Mouse (Mus musculus) kidney, embryonic 16.5 days (tissue): ENCODE results near the gene Tmem81. TPM values are rescaled to one million over a fixed set of nuclear protein-coding genes. Genes with fewer than 3 reads are reported as not detected.
A peak's percentile ranks its signal among the peaks of the same experiment; 100 is the strongest.
"Not testable (repeated sequence)": the region's sequence is repeated elsewhere in the genome, so short reads cannot be mapped to it uniquely, and the experiment has no call there.

Source experiments
- ATAC-seq: fragments of 200-750 bp; cut with Nextera tagmentation; 2 replicates; pipeline ENCODE4 v1.8.0; 2017; ENCODE audit warnings: moderate TSS enrichment; ENCODE audit not compliant: low FRiP score, low TSS enrichment
- H3K27ac ChIP-seq: fragments of 300-500 bp; sonication (generic); 2 replicates; pipeline ENCODE4 v1.5.1; 2014; ENCODE audit warnings: low read length
- H3K27me3 ChIP-seq: fragments of 300-500 bp; sonication (generic); 2 replicates; pipeline ENCODE4 v1.6.1; 2014; ENCODE audit warnings: low read length, control low read depth, mixed read lengths; ENCODE audit not compliant: insufficient read depth
- H3K36me3 ChIP-seq: fragments of 300-500 bp; sonication (generic); 2 replicates; pipeline ENCODE4 v1.6.1; 2014; ENCODE audit warnings: low read length, control low read depth, mixed read lengths; ENCODE audit not compliant: insufficient read depth
- H3K4me1 ChIP-seq: fragments of 300-500 bp; sonication (generic); 2 replicates; pipeline ENCODE4 v1.6.1; 2014; ENCODE audit warnings: low read length, control low read depth, mixed read lengths; ENCODE audit not compliant: insufficient read depth
- H3K4me2 ChIP-seq: fragments of 300-500 bp; sonication (generic); replicated peaks from 2 replicates; pipeline ENCODE4 v1.6.1; 2014; ENCODE audit warnings: low read depth, low read length
- H3K4me3 ChIP-seq: fragments of 300-500 bp; sonication (generic); 2 replicates; pipeline ENCODE4 v1.5.1; 2014; ENCODE audit warnings: mild to moderate bottlenecking, low read length
- H3K9ac ChIP-seq: fragments of 300-500 bp; sonication (generic); replicated peaks from 2 replicates; pipeline ENCODE4 v1.6.1; 2014; ENCODE audit warnings: low read length
- H3K9me3 ChIP-seq: fragments of 300-500 bp; sonication (generic); 2 replicates; pipeline ENCODE4 v1.6.1; 2016; ENCODE audit warnings: low read length, control low read depth
- WGBS: fragments of 180-500 bp; shearing (Covaris S2); extraction: QIAGEN DNeasy Blood & Tissue Kit; methylation state at CpG from one replicate; pipeline ENCODE4 v1.1.7; 2014; 5-methylcytosine and 5-hydroxymethylcytosine counted together
- polyA plus RNA-seq: library from polyadenylated mRNA; unstranded; fragments of >200 nt; fragmentation: Nextera tagmentation; extraction: Ambion mirVana; gene quantifications from 2 replicates; pipeline ENCODE4 v1.2.1, GENCODE M21; 2015

Gene Tmem81
- polyA plus RNA-seq = 1.6 and 1.7 TPM in 2 replicates

DNA sequence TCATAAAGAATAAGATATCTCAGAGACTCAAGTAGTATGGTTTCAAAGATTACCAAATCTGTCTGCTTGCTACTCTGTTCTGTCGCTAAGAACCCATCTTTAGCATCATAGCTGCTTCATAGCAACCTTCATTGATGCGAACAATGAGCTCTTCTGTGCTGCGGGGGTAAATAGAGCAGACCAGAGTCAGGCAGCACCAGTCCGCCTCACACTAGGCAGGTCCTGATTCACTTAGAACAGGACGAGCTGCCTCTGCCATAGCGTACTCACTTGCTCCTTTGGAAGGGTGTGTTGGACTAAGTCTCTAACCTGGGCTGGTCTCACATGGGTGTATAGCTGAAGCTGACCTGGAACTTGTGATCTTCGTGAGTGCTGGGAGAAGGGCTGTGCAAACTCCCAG lies at the start of gene Tmem81:
TSS of gene Tmem81 (plus strand) at position 173 of the 400 bp plus-strand sequence.
- Histone ChIP-seq H3K4me1 (no peaks in the 10 kb centered on the region), H3K27ac (no peak within 1 kb of the TSS), H3K36me3 (peaks cover 48% of the 10 kb centered on the region), H3K27me3 (no peaks in the 10 kb centered on the region), H3K4me2 (no peak within 1 kb of the TSS), H3K4me3 (no peak within 1 kb of the TSS), H3K9me3 (no peaks in the 10 kb centered on the region), H3K9ac (no peak within 1 kb of the TSS)
- no peak for ATAC-seq
- WGBS = 95% methylated on average over 7 of the region's 7 CpGs

GRCm38 (mm10) chr1:132464651-132465050 lies 41.4 kb upstream of the Tmem81 start:
- Histone ChIP-seq H3K4me2 (no peak overlapping the region), H3K9me3 (no peaks in the 10 kb centered on the region), H3K4me1 (peaks cover 3% of the 10 kb centered on the region; the same call in 1 of the 2 replicates), H3K27me3 (no peaks in the 10 kb centered on the region), H3K36me3 (peaks cover 31% of the 10 kb centered on the region), H3K4me3 (no peak overlapping the region), H3K27ac (no peak overlapping the region), H3K9ac (no peak overlapping the region)
- WGBS = 48% methylated on average over 5 of the region's 5 CpGs
- ATAC-seq = no peak

- Histone ChIP-seq H3K9ac (no peak overlapping the region), H3K4me1 (peaks cover 3% of the 10 kb centered on the region; the same call in 1 of the 2 replicates), H3K9me3 (no peaks in the 10 kb centered on the region), H3K4me3 (no peak overlapping the region), H3K27ac (no peak overlapping the region), H3K4me2 (no peak overlapping the region), H3K27me3 (no peaks in the 10 kb centered on the region), H3K36me3 (peaks cover 14% of the 10 kb centered on the region; the same call in 1 of the 2 replicates)
- ATAC-seq = no peak
Measured at GRCm38 (mm10) chr1:132468926-132469325, 37.1 kb upstream of the Tmem81 start.

DNA sequence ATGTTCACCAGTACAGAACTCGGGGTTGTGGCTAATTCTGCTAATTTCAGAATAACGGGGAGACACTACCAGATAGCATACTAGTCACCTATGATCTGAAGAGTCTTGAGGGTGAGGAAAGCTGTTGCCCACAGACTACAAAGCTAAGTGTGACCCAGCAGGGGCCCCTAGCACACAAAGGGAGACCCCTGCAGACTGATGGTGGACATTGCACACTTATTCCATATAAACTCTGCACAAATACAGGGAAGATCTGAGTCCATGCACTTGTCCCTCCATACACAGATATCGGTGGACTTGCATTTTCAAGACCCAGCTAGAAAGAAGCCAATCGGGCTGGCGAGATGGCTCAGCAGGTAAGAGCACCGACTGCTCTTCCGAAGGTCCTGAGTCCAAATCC lies 36.5 kb upstream of the Tmem81 start:
- no peaks in the 10 kb centered on the region for H3K27me3 ChIP-seq
- H3K4me1 ChIP-seq = peaks cover 3% of the 10 kb centered on the region; the same call in 1 of the 2 replicates
- H3K9me3 ChIP-seq = no peaks in the 10 kb centered on the region
- H3K36me3 ChIP-seq = peaks cover 10% of the 10 kb centered on the region; the same call in 1 of the 2 replicates
- WGBS = 95% methylated on average over 7 of the region's 7 CpGs
- ATAC-seq = no peak
- no peak overlapping the region for H3K9ac ChIP-seq
- H3K4me2 ChIP-seq = no peak overlapping the region
- H3K4me3 ChIP-seq = no peak overlapping the region
- no peak overlapping the region for H3K27ac ChIP-seq

DNA sequence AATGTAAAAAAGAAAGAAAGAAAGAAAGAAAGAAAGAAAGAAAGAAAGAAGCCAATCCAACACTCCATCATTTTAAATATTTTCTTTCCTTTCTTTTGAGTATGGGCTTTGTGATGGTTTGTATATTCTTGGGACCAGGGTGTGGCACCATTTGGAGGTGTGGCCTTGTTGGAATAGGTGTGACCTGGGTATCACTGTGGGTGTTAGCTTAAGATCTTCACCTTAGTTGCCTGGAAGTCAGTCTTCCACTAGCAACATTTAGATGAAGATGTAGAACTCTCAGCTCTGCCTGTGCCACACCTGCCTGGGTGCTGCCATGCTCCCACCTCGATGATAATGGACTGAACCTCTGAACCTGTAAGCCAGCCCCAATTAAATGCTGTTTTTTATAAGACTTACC lies 36.0 kb upstream of the Tmem81 start:
- not testable (repeated sequence) for H3K27me3 ChIP-seq, H3K9me3 ChIP-seq, H3K27ac ChIP-seq, H3K4me3 ChIP-seq, H3K4me2 ChIP-seq, H3K9ac ChIP-seq, H3K4me1 ChIP-seq, ATAC-seq
- 85% methylated on average over 1 of the region's 1 CpGs for WGBS
- H3K36me3 ChIP-seq = peaks cover 10% of the 10 kb centered on the region; the same call in 1 of the 2 replicates

DNA sequence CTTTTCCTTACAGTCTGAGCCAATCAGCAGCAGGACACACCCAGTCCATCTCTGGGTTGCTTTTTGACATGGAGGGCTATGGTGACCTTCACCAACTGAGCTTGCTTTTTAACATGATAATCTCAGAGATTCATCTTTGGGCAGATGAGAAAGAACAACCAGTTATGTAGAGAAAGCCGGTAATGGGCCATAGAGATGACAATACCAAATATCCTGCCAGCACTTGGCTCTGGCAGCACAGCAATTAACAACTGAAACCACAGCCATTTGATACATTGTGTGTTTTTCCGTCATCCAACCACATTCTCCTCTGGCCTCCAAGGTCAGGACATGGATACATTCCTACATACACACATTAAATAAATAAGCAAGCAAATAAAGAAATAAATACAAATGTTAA lies 35.0 kb upstream of the Tmem81 start:
- 92% methylated on average over 2 of the region's 2 CpGs for WGBS
- H3K4me3 ChIP-seq = no peak overlapping the region
- no peaks in the 10 kb centered on the region for H3K27me3 ChIP-seq
- no peak overlapping the region for H3K9ac ChIP-seq
- H3K4me1 ChIP-seq = peaks cover 3% of the 10 kb centered on the region; the same call in 1 of the 2 replicates
- no peak overlapping the region for H3K4me2 ChIP-seq
- H3K36me3 ChIP-seq = peaks cover 5% of the 10 kb centered on the region; the same call in 1 of the 2 replicates
- H3K9me3 ChIP-seq = no peaks in the 10 kb centered on the region
- no peak overlapping the region for H3K27ac ChIP-seq
- no peak for ATAC-seq

DNA sequence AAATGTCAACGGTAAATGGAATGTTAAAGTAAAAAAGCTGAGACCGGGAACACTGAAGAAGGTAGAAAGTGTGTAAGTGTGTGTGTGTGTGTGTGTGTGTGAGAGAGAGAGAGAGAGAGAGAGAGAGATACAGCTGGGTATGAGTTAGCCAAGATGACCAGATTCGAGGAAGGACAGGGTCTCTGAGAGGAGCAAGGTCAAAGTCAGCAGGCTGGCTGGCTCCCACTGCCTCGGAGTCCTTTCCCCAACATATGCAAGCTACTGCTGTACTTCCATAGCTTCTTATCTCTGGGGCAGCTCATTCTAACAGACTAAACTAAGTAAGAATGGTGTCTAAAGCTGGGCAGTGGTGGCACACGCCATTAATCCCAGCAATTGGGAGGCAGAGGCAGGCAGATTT lies 34.5 kb upstream of the Tmem81 start:
- WGBS = 83% methylated on average over 5 of the region's 5 CpGs
- Histone ChIP-seq H3K36me3 (peaks cover 4% of the 10 kb centered on the region; the same call in 1 of the 2 replicates), H3K27me3 (no peaks in the 10 kb centered on the region), H3K4me3 (no peak overlapping the region), H3K4me1 (peaks cover 3% of the 10 kb centered on the region; the same call in 1 of the 2 replicates), H3K9ac (no peak overlapping the region), H3K4me2 (no peak overlapping the region), H3K9me3 (no peaks in the 10 kb centered on the region), H3K27ac (no peak overlapping the region)
- ATAC-seq = no peak

DNA sequence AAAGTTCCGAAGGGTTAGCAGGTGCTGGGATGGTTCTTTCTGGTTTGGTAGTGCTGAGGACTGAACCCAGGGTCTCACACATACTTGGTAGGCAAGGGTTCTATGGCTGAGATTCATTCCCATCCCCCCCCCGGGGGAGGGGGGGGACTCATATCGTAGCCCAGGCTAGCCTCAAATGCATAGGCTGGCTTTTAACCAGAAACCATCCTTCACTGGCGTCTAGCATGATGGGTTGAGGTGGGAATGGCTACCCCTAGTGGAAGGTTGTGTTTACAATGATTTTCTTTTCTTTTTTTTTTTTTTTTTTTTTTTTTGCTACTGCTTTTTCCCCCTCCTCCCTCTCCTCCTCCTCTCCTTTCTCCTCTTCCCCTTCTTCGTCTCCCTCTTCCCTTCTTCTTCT lies 33.5 kb upstream of the Tmem81 start:
- Histone ChIP-seq H3K9me3 (no peaks in the 10 kb centered on the region), H3K36me3 (no peaks in the 10 kb centered on the region), H3K4me3 (no peak overlapping the region), H3K27me3 (no peaks in the 10 kb centered on the region), H3K4me2 (no peak overlapping the region), H3K9ac (no peak overlapping the region), H3K27ac (no peak overlapping the region), H3K4me1 (peaks cover 3% of the 10 kb centered on the region; the same call in 1 of the 2 replicates)
- WGBS = 58% methylated on average over 5 of the region's 5 CpGs
- ATAC-seq = no peak

GRCm38 (mm10) chr1:132474496-132474895 lies 31.5 kb upstream of the Tmem81 start:
- Histone ChIP-seq H3K4me1 (peaks cover 12% of the 10 kb centered on the region), H3K9ac (no peak overlapping the region), H3K4me3 (no peak overlapping the region), H3K36me3 (no peaks in the 10 kb centered on the region), H3K4me2 (no peak overlapping the region), H3K27me3 (no peaks in the 10 kb centered on the region), H3K9me3 (no peaks in the 10 kb centered on the region), H3K27ac (no peak overlapping the region)
- no peak for ATAC-seq
- WGBS = 79% methylated on average over 1 of the region's 1 CpGs

GRCm38 (mm10) chr1:132476575-132476927 lies 29.5 kb upstream of the Tmem81 start:
- peak; percentile 68 for ATAC-seq
- WGBS = 5% methylated on average over 9 of the region's 9 CpGs
- Histone ChIP-seq H3K4me2 (peak overlapping the region; percentile 75), H3K9me3 (no peaks in the 10 kb centered on the region), H3K27me3 (no peaks in the 10 kb centered on the region), H3K27ac (peak overlapping the region; percentile 77; the same call in 1 of the 2 replicates), H3K4me3 (peak overlapping the region; percentile 88), H3K4me1 (peaks cover 12% of the 10 kb centered on the region), H3K36me3 (no peaks in the 10 kb centered on the region), H3K9ac (peak overlapping the region; percentile 92)
